Mouse (Mus musculus) neural tube, embryonic 14.5 days (tissue): ENCODE results near the gene Hebp1. TPM values are rescaled to one million over a fixed set of nuclear protein-coding genes. Genes with fewer than 3 reads are reported as not detected.

Experiments
- ATAC-seq: fragments of 200-750 bp; cut with Nextera tagmentation; 2 replicates; pipeline ENCODE4 v1.8.0; 2017; ENCODE audit warnings: low read depth, mild to moderate bottlenecking, moderate TSS enrichment, moderate library complexity
- H3K27ac ChIP-seq: fragments of 300-500 bp; sonication (generic); 2 replicates; pipeline ENCODE4 v1.5.1; 2014; ENCODE audit warnings: low read depth, mild to moderate bottlenecking, control low read depth, low read length, moderate library complexity, mixed read lengths
- H3K27me3 ChIP-seq: fragments of 300-500 bp; sonication (generic); 2 replicates; pipeline ENCODE4 v1.6.1; 2014; ENCODE audit warnings: low read length; ENCODE audit not compliant: control insufficient read depth, insufficient read depth
- H3K36me3 ChIP-seq: fragments of 300-500 bp; sonication (generic); 2 replicates; pipeline ENCODE4 v1.6.1; 2014; ENCODE audit warnings: low read length, mixed read lengths; ENCODE audit not compliant: control insufficient read depth, insufficient read depth
- H3K4me1 ChIP-seq: fragments of 300-500 bp; sonication (generic); 2 replicates; pipeline ENCODE4 v1.6.1; 2014; ENCODE audit warnings: low read length; ENCODE audit not compliant: control insufficient read depth, insufficient read depth
- H3K4me2 ChIP-seq: fragments of 300-500 bp; sonication (generic); 2 replicates; pipeline ENCODE4 v1.6.1; 2014; ENCODE audit warnings: mild to moderate bottlenecking, low read depth, low read length, control low read depth
- H3K4me3 ChIP-seq: fragments of 300-500 bp; sonication (generic); 2 replicates; pipeline ENCODE4 v1.5.1; 2014; ENCODE audit warnings: low read depth, low read length, control low read depth, mixed read lengths
- H3K9ac ChIP-seq: fragments of 300-500 bp; sonication (generic); replicated peaks from 2 replicates; pipeline ENCODE4 v1.6.1; 2014; ENCODE audit warnings: low read depth, mild to moderate bottlenecking, control low read depth, low read length, mixed read lengths
- H3K9me3 ChIP-seq: fragments of 300-500 bp; sonication (generic); 2 replicates; pipeline ENCODE4 v1.6.1; 2016; ENCODE audit warnings: low read length; ENCODE audit not compliant: control insufficient read depth
- WGBS: fragments of 180-500 bp; shearing (Covaris S2); extraction: QIAGEN DNeasy Blood & Tissue Kit; methylation state at CpG from one replicate; pipeline ENCODE4 v1.1.7; 2014; 5-methylcytosine and 5-hydroxymethylcytosine counted together
- polyA plus RNA-seq: library from polyadenylated mRNA; unstranded; fragments of >200 nt; fragmentation: Nextera tagmentation; extraction: Ambion mirVana; gene quantifications from 2 replicates; pipeline ENCODE4 v1.2.1, GENCODE M21; 2014

Hebp1 gene
- polyA plus RNA-seq, 1 experiment from 2014 or later, result 3.0 TPM

DNA sequence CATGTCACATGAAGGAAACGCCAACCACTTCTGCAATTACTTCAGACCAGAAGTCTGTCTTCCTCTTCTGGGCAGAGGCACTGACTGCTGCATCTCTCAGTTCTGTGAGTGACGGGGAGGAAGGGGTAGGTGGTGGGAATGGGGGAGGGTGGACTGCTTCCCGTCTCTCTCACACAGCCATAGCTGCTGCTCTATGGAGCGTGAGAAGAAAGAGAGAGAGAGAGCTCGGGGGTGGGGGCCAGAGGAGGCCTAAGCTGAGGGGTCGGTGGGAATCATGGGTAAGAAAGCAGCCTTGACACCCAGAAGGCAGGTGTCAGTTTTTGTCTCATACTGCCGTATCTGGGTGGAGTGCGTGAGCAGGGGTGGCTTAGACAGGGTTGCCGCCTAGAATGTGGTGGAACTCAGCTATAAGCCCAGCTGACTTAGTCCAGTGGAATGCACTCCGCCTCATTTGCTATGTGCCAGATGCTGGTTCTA is 30.7 kb upstream of the Hebp1 start:
- H3K4me3 ChIP-seq, result no peak overlapping the region
- 0 out of 2 replicates have a peak, but pooled peaks have one; percentile 41 for ATAC-seq
- WGBS, result 51% methylated on average over 10 of the region's 10 CpGs
- no peaks in the 10 kb centered on the region for H3K27me3 ChIP-seq
- no peak overlapping the region for H3K4me2 ChIP-seq
- no peaks in the 10 kb centered on the region for H3K9me3 ChIP-seq
- peaks cover 27% of the 10 kb centered on the region for H3K36me3 ChIP-seq
- peaks cover 4% of the 10 kb centered on the region; the same call in 1 of the 2 replicates for H3K4me1 ChIP-seq
- H3K9ac ChIP-seq, result no peak overlapping the region
- H3K27ac ChIP-seq, result no peak overlapping the region

DNA sequence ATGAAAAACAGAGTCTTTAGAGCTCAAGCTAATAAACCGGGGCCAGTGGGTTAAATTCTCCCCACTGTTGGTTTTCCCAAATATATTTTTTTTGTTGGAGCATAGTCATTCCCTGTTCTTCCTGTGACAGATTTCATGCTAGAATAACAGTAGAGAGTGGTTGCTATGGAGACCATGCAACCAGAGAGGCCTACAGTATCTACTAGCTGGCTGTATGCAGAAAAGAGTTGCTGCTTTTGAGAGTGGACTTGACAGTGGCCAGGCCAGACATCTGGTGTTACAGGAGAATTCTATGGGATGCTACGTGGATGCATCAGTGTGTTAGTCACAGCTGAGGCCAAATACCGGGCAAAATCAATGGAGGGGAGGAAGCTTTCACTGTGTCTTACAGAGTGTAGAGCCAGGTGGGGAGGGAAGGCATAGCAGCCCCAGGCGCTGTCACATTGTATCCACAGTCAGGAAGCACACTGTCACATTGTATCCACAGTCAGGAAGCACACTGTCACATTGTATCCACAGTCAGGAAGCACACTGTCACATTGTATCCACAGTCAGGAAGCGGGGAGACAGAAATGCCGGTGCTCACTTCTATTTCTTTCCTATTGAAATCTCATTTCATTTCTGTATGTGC is 26.1 kb upstream of the Hebp1 start:
- Histone ChIP-seq H3K27me3 (no peaks in the 10 kb centered on the region), H3K27ac (no peak overlapping the region), H3K4me3 (no peak overlapping the region), H3K9me3 (no peaks in the 10 kb centered on the region), H3K4me2 (no peak overlapping the region), H3K9ac (0 out of 2 replicates have a peak overlapping the region, but pooled peaks have one; percentile 7), H3K36me3 (peaks cover 8% of the 10 kb centered on the region), H3K4me1 (peaks cover 4% of the 10 kb centered on the region; the same call in 1 of the 2 replicates)
- ATAC-seq, result peak; percentile 76; the same call in 1 of the 2 replicates
- 53% methylated on average over 6 of the region's 6 CpGs for WGBS

DNA sequence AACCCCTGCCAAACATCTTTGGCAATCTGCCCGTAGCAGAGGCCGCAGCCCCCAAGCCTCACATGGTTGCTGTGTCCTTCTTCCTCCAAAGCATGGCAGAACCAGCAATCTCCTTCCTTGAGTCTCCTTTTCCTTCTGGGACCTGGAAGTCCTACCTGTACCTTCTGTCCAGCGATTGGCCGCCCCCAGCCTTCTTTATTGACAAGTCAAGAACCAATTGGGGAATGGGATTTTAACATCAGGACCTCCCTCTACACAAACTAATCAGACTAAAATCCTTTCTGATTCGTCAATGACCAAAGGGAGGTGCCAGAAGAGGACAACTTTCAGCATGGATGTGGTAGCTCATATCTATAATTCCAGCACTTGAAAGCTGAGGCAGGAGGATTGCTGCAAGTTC is 22.1 kb upstream of the Hebp1 start:
- Histone ChIP-seq H3K9me3 (no peaks in the 10 kb centered on the region), H3K4me1 (peaks cover 4% of the 10 kb centered on the region; the same call in 1 of the 2 replicates), H3K4me3 (no peak overlapping the region), H3K27ac (no peak overlapping the region), H3K9ac (no peak overlapping the region), H3K27me3 (no peaks in the 10 kb centered on the region), H3K36me3 (peaks cover 8% of the 10 kb centered on the region; the same call in 1 of the 2 replicates), H3K4me2 (no peak overlapping the region)
- no peak for ATAC-seq
- WGBS, result 89% methylated on average over 5 of the region's 5 CpGs

- WGBS, result 74% methylated on average over 8 of the region's 8 CpGs
- Histone ChIP-seq H3K4me3 (no peak overlapping the region), H3K4me2 (no peak overlapping the region), H3K4me1 (no peaks in the 10 kb centered on the region), H3K27me3 (no peaks in the 10 kb centered on the region), H3K27ac (no peak overlapping the region), H3K36me3 (peaks cover 8% of the 10 kb centered on the region; the same call in 1 of the 2 replicates), H3K9me3 (no peaks in the 10 kb centered on the region), H3K9ac (no peak overlapping the region)
- ATAC-seq, result no peak
Measured at GRCm38 (mm10) chr6:135218330-135218729, 20.5 kb upstream of the Hebp1 start.

DNA sequence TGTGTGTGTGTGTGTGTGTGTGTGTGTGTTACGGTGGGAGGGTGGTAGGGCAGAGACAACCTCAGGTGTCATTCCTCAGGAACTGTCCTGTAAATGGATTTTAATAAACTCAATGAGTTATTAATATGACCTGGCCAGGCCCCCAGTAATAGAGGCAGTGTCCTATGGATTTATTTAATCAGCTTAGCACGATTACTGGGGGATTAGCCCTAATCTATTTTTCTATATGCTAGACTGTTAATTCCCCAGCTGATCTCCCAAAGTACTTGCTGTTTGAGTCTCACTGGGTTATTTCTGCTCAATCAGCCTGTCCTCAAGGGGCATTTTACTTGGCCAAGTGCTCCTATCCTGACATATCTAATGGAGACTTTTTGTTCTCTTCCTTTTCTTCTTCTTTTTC is 14.8 kb upstream of the Hebp1 start:
- peaks cover 12% of the 10 kb centered on the region; the same call in 1 of the 2 replicates for H3K36me3 ChIP-seq
- H3K27ac ChIP-seq, result no peak overlapping the region
- no peaks in the 10 kb centered on the region for H3K27me3 ChIP-seq
- H3K4me3 ChIP-seq, result no peak overlapping the region
- no peak for ATAC-seq
- H3K4me2 ChIP-seq, result no peak overlapping the region
- no peak overlapping the region for H3K9ac ChIP-seq
- WGBS, result 87% methylated on average over 2 of the region's 2 CpGs
- H3K4me1 ChIP-seq, result no peaks in the 10 kb centered on the region
- no peaks in the 10 kb centered on the region for H3K9me3 ChIP-seq

GRCm38 (mm10) chr6:135211169-135211568 is 13.3 kb upstream of the Hebp1 start:
- Histone ChIP-seq H3K36me3 (peaks cover 4% of the 10 kb centered on the region; the same call in 1 of the 2 replicates), H3K9ac (no peak overlapping the region), H3K4me2 (no peak overlapping the region), H3K4me1 (no peaks in the 10 kb centered on the region), H3K27ac (no peak overlapping the region), H3K4me3 (no peak overlapping the region), H3K27me3 (no peaks in the 10 kb centered on the region), H3K9me3 (no peaks in the 10 kb centered on the region)
- 67% methylated on average over 7 of the region's 7 CpGs for WGBS
- ATAC-seq, result no peak

- no peaks in the 10 kb centered on the region for H3K4me1 ChIP-seq
- 40% methylated on average over 8 of the region's 8 CpGs for WGBS
- no peak overlapping the region for H3K4me3 ChIP-seq
- H3K9me3 ChIP-seq, result no peaks in the 10 kb centered on the region
- no peak overlapping the region for H3K27ac ChIP-seq
- H3K36me3 ChIP-seq, result peaks cover 4% of the 10 kb centered on the region; the same call in 1 of the 2 replicates
- no peaks in the 10 kb centered on the region for H3K27me3 ChIP-seq
- H3K4me2 ChIP-seq, result no peak overlapping the region
- H3K9ac ChIP-seq, result no peak overlapping the region
- no peak for ATAC-seq
Measured at GRCm38 (mm10) chr6:135206909-135207308, 9.1 kb upstream of the Hebp1 start.

- H3K27ac ChIP-seq, result no peak overlapping the region
- ATAC-seq, result no peak
Measured at GRCm38 (mm10) chr6:135205802-135206201, 8.0 kb upstream of the Hebp1 start.

GRCm38 (mm10) chr6:135204869-135205268 is 7.0 kb upstream of the Hebp1 start:
- no peak overlapping the region for H3K9ac ChIP-seq
- 71% methylated on average over 4 of the region's 4 CpGs for WGBS
- no peak overlapping the region for H3K4me2 ChIP-seq
- no peaks in the 10 kb centered on the region for H3K27me3 ChIP-seq
- no peaks in the 10 kb centered on the region for H3K9me3 ChIP-seq
- H3K4me3 ChIP-seq, result no peak overlapping the region
- peaks cover 2% of the 10 kb centered on the region; the same call in 1 of the 2 replicates for H3K36me3 ChIP-seq
- H3K27ac ChIP-seq, result no peak overlapping the region
- no peak for ATAC-seq
- H3K4me1 ChIP-seq, result peaks cover 7% of the 10 kb centered on the region; the same call in 1 of the 2 replicates

More at GRCm38 (mm10) chr6:135205802-135206201, 8.0 kb upstream of the Hebp1 start:
- peaks cover 4% of the 10 kb centered on the region; the same call in 1 of the 2 replicates for H3K36me3 ChIP-seq
- no peak overlapping the region for H3K4me3 ChIP-seq
- no peaks in the 10 kb centered on the region for H3K27me3 ChIP-seq
- H3K4me1 ChIP-seq, result peaks cover 2% of the 10 kb centered on the region; the same call in 1 of the 2 replicates
- no peak overlapping the region for H3K9ac ChIP-seq
- H3K9me3 ChIP-seq, result no peaks in the 10 kb centered on the region
- no peak overlapping the region for H3K4me2 ChIP-seq
- WGBS, result 90% methylated on average over 4 of the region's 4 CpGs
